Mouse (Mus musculus) spleen, postnatal 0 days (tissue): ENCODE data around the gene Gjd2. TPM values are rescaled to one million over a fixed set of nuclear protein-coding genes. Genes with fewer than 3 reads are reported as not detected.

Experiments
- polyA plus RNA-seq: library from polyadenylated mRNA; unstranded; fragments of >200 nt; fragmentation: Nextera tagmentation; extraction: Ambion mirVana; gene quantifications from 2 replicates; pipeline ENCODE4 v1.2.1, GENCODE M21; 2015

Gene Gjd2
- polyA plus RNA-seq = not detected in 2 replicates

DNA sequence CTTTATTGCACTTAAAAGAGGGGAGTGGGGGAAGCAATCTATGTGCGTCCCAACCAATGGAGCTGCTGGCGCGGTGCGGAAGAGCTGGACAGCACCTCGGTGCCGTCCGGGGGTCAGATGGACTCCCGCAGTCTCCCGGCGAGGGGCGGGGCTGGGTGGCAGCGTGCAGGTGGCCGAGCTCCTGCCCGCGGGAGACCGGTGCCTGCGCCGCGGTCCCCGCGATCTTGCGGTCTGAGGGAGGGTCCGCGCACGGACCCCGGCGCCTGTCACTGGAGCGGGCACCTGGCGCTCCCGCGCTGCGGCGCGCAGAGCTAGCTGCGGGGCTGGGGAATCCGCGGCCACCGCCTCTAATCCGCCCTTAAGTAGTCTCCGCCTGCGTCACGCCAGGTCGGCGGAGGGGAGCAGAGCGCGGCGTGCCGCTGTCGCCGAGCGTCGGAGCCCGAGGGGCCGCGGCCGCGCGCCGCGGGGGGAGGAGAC, at the start of gene Gjd2:
Gene Gjd2, minus strand, starts transcription at position 325 of the 477 bp plus-strand sequence.

DNA sequence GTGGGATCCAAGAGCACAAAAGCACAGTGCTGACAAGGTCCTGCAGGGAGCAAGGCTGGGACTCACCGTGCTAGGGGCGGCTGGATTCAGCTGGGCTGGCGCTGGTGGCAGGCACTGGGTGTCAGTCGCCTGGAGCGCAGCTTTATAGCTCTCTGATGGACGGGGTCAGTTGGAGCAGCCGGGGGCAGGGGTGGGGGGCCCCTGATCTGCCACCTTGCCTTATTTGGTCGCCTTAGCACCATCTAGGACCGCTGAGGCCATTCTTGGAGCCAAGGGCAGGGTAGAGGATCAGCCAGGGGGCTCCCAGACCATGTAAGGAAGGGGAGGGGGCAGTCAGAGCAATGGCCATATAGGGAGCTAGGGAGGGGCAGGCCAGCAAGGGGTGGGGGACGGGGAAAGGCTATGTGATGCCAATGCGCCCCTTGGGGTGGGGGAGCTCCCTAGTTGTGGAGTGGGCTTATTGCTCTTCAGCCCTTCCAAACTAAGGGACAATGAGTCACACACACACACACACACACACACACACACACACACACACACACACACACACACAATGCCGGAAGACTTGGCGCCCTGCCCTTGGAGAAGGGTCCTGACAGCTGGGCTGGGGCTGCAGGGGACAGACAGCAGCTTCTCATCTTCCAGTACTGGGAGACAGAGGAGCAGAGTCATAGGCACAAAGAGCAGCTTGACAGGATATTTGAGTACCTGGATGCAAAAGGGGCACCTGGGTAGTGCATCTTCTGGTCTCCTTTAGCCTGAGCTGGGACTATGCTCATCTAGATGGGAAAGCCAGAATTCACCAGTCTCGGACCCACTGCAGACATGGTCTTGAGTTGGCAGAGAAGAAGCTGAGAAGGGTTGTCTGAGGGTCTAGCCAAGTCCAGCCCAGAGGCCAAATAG, 39.5 kb upstream of the Gjd2 start, which contains the start of gene Actc1:
Gene Actc1, minus strand, starts transcription at position 853 of the 903 bp plus-strand sequence.

Other genes with a start within 250 kb of the Gjd2 start
- 1.0 and 1.3 TPM in 2 replicates for gene Scg5, start 184.5 kb downstream of the Gjd2 start, polyA plus RNA-seq
- 19.0 and 20.4 TPM in 2 replicates for gene Arhgap11a, start 165.0 kb downstream of the Gjd2 start, polyA plus RNA-seq
- gene Actc1, start 39.9 kb upstream of the Gjd2 start, polyA plus RNA-seq = 1.2 TPM in 2 replicates
- 33.4 and 35.9 TPM in 2 replicates for gene Aqr, start 173.4 kb upstream of the Gjd2 start, polyA plus RNA-seq
- gene Zfp770, start 187.8 kb upstream of the Gjd2 start, polyA plus RNA-seq = 2.5 and 2.9 TPM in 2 replicates